Mouse (Mus musculus) liver, adult 2 months (tissue): ENCODE measurements around the gene Map4.

ENCODE experiments used
- CTCF ChIP-seq: fragments of 200-500 bp; IDR thresholded peaks from 2 replicates; pipeline ENCODE4 v1.5.1; 2011; ENCODE audit warnings: low read depth, low read length, control low read depth
- POLR2A ChIP-seq: fragments of 200-500 bp; IDR thresholded peaks from 2 replicates; pipeline ENCODE4 v1.6.1; 2011; ENCODE audit warnings: low read length, control low read depth; ENCODE audit not compliant: insufficient read depth; ENCODE audit errors: extremely low read depth

DNA sequence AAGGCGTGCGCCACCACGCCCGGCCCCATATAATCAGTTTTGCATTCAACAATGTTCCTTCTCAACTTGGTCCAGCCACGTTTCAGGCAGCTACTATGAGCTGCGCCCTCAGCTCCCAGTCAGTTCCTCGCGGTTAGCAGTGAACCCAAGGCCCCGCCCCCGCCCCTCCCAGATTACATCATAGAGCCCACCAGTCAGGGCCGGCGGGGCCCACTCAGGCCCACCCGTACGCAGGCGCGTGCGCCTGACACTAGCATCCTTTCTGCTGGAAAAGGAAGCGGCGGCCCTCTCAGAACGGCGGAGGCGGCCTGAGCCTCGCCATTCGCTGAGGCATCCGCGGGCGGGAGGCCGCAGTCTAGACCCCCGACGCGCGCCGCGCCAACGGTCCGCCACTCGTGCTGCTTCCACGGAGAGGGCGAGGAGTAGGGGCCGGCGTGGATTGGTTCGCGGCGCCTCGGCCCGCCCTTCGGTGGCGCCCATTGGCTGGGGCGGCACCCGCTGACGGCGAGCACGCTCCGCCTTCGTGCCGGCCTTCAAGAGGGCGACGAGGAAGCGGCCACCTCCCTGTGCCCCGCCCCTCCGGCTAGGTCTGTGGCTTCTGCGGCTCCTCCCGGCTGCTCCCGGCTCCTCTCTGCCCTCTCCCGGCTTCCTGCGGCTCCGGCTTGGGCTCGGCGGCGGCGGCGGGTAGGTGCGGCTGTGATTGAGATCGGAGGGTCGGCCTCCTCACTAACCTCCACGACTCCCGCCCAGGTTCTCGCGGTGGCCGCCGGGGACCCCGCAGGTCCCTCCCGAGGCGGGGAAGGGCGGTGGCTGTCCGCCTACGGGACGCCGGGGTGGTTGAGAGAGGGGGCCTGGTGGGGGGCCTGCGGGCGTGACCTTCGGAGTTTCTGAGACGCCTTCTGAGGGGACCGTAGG, at the start of gene Map4:
- TF ChIP-seq CTCF (peak; percentile 54), POLR2A (peak; percentile 55; the same call in 1 of the 2 replicates)
